Mouse (Mus musculus): ENCODE results near the gene Jade1. TPM values are rescaled to one million over a fixed set of nuclear protein-coding genes. Genes with fewer than 3 reads are reported as not detected.
A peak's percentile ranks its signal among the peaks of the same experiment; 100 is the strongest.

Jade1 gene
- total RNA-seq, 4 experiments from 2014 or later: 32.3 to 41.8 (median 37.1) TPM

DNA sequence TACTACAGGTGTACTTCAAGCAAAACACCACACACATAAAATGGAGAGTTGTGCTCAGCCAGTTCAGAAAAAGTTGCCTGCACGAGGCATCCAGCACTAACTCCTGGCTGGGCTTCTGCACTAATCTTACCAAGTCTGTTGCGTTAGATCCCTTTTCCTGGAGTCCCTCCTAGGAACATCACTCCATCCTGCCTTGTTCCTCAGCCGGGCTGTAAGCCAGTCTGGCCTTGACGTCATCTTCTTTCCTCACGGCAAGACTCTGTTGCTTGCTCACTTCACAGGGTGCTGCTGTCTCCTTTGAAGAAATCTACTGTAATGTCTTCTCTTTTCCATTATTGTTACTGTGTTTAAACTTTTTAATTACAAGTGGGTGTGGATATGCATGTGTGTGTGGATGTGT is 20.4 kb downstream of the Jade1 start:
- DNase-seq (ENCODE audit: low spot score in 2 of 2): no peak

DNA sequence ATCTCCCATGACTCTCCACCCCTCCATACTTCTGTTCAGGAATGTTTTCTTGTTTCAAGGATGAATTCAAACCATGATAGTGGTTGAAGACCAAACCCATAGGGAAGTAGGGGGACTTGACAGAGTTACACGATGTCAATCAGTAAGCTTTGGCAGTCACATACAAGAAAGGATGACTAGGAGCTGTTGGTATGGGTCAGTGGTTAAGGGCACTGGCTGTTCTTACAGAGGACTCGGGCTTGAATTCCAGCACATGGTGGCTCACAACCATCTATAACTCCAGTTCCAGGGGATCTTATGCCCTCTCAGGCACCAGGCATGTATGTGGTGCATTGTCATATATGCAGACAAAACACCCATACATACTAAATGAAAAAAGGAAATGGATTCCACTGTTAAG is 21.7 kb downstream of the Jade1 start:
- DNase-seq (ENCODE audit: low spot score in 2 of 2): no peak

DNA sequence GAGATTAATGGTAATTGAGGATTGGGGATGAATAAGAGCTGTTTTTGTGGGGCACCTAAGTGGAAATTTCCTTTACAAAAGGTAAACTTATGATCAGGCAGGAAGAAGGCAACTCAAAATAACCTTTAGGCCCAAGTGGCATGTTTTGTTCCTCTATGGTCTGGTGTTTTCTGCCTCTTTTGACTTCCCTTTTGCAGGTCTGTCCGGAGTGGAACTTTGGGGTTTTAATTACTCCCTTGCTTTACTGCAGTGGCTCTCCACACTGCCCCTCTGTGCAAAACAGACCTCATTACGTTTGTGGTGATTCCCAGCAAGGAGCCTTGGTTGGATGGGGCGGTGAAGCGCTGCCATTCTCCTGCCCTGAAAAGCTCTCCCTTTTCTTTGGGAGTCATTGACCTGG is 24.3 kb downstream of the Jade1 start:
- DNase-seq (ENCODE audit: low spot score in 2 of 2): no peak

DNA sequence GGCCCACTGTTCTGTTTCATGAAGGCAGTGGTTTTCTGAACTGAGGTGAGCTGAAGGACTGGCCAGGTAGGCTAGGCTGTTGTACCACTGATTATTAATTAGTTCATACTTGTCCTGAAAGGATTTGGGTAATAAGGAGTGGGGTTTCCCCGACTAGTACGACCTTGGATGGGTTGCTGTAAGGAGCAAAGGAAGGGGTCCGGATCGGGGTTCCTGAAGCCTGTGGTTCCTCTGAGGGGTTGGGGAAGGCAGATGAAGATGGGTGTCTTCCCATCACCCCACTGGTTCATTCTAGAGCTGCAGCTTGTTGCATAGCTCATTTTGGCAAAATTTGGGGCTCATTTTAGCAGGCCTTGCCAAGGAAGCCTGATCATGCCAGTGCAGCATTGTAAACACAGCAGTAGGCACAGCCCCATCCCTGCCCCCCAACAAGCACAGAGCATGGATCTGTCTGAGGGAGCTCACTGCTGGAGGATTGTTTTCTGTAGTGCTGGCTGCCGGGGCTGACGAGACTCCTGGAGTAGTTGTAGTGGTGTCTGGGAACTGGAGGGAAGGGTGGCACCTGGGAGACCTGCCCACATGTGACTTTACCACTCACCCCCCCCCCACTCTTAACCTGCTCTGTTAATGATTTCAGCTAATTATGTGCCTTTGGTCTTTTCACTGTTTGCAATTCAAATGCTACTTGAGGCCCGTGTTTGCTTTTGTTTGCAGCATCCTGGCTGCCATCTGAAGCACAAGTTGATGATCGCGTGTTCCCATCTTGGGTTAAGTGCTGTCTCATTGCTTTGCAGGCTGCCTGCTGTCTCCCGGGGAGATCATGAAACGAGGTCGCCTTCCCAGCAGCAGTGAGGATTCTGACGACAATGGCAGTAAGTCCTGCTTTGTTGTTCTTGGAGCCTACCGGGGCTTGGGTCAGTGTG is 25.1 kb downstream of the Jade1 start:
- DNase-seq (ENCODE audit: low spot score in 2 of 2): peak; percentile 55 to 64

DNA sequence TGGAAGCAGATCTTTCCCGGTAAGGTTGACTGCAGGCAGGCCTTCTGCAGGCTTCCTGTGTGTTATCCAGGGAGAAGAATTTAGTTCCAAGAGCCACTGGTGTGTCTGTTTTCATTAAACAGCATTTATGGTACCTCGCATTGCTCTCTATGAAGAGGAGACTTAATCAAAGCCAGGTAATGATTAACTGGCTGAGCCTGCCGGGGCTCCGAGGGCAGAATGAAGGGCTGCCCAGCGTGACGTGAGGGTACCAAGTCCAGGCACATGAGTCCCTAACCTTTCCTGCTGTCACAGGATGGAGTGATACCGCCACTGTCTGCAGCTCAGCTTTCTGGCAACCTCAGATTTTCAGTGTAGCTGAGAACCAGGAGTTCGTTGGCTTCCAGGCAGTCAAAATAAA is 25.9 kb downstream of the Jade1 start:
- DNase-seq (ENCODE audit: low spot score in 2 of 2): no peak

DNA sequence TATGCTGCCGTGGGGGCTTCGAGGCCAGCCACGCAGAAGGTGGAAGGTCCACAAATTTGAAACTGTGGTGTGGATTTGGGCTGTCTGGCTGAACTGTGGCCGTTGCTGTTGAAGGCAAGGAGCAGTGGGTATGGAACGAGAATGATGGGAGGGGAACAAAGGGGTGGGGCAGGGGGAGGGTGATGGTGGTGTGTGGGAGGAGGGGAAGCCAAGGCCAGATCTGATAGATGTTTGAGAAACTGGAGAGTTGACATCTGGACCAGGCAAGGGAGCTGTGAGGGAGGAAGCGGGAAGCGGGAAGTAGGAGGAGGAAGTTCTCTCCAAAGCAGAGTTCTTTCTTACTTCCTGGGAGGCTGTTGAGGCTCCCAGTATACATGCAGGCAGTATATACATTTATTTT is 26.7 kb downstream of the Jade1 start:
- no peak for DNase-seq (ENCODE audit: low spot score in 2 of 2)

DNA sequence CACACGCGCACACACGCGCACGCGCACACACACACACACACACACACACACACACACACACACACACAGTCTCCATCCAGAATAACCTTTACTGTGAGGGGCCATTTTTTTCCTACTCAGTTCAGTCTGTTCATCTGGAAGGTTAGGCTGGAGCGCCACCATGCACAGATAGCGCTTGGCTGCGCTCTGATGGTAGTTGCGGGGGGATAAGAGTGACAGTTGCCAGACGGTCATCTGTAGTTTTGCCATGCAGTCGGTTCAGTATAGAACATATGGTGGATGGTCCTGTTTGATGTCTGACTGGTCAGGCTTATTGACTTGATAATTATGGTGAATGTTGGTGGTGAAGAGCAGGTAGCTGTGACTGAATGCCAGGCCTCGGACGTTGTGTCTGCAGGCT is 27.6 kb downstream of the Jade1 start:
- no peak for DNase-seq (ENCODE audit: low spot score in 2 of 2)

DNA sequence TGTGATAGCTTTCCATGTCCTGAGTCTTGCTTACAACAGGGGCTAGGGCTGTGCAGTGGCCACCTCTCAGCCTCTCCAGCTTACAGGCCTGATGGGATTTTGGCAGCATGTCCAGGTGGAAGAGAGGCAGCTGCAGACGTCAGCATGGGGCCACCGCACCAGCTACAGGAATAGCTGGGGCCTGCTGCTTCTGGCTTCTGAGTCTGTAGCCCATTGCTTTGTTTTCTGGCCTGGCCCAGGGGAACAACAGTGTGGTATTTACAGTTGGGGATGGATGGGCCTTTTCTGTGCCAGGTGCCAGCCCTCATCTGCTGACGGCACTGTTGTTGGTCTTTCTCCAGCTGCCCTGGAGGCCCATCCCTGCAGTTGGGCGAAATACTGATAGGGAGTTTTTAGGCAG is 28.1 kb downstream of the Jade1 start:
- no peak for DNase-seq (ENCODE audit: low spot score in 2 of 2)

DNA sequence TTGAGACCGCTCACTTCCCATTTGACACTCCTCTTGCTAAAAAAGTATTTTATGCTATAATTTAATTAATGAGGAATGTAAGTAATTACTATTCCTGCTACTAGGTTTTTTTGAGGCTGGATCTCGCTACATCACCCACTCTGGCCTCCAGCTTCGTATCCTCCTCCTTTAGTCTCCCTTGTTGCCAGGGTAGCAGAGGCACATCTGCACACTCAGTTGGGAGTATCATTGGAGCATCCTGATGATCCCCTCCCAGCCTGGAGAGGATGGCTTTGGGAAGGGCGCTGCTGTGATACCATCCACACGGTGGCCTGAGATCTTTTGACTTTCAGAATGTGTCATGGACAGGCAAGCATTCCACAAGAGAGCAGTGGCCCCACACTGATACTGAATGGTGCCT is 30.0 kb downstream of the Jade1 start:
- DNase-seq (ENCODE audit: low spot score in 2 of 2): no peak

DNA sequence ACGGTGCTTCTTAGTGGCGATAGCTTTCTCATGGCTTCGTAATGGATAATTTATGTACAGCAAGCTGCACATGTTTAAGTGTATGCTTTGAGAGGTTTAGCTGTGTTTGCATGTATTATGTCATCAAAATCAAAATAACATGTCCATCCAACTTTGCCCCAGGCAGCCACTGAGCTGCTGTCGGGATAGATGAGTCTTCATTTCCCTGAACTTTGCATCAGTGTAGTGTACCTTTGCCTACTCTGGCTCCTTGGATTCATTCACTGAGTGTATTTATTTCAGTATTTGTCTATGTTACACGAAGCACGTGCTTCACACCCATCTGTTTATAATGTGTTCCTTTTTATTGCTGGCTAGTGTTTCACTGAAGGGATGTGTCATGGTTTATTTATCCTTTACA is 30.8 kb downstream of the Jade1 start:
- DNase-seq (ENCODE audit: low spot score in 2 of 2): no peak

DNA sequence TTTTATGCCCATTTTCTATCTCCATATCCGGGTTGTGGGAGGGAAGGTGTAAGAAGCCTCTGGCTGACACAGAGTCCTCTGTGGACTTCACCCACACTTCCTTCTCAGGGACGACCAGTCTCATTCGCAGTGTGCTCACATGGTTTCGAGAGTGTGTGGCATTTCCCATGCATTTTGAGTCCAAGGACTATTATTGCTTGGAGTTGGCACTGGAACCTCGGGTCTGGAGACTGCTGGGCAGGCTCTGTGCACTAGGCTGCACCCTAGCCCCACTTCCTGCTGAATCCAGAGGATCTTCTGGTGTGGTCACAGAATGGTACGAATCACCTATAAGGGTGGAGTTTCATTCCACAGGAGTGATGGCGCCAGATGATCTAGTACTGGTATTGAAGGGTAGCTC is 31.4 kb downstream of the Jade1 start:
- DNase-seq (ENCODE audit: low spot score in 2 of 2): no peak

DNA sequence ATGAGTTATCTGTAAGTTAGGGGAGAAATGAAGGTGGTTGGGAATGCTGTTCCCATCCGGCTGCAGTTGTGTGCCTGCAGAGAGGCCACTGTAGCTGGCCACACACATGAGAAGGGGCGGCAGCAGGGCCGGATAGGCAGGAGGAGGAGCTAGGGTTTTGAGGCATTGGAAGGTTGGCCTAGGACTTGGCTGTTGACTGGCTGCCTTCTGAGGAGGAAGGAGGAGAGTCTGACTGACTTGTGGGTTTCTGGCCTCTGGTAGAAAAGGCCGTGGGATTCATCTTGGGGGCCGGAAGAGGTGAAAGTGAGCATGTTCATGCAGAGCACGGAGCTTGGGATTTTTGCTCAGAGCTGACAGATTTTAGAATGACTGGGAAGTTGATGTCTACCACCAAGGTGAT is 32.1 kb downstream of the Jade1 start:
- no peak for DNase-seq (ENCODE audit: low spot score in 2 of 2)

DNA sequence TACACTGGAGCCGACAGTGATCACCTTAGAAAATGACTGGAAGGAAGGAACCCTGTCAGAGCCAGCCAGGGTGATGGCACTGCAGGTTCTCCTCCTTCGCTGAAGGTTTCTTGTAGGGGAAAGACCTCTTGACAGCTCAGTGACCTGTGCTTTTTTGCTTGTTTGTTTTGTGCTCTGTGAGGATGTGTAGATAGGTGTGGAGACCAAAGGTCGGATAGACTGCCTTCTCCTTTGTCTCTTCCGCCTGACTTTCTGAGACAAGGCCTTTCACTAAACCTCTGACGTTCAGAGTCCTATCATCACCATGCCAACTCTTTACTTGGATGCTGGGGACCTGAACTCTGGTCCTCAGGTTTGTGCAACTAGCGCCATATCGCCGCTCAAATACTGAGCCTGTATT is 33.0 kb downstream of the Jade1 start:
- no peak for DNase-seq (ENCODE audit: low spot score in 2 of 2)

DNA sequence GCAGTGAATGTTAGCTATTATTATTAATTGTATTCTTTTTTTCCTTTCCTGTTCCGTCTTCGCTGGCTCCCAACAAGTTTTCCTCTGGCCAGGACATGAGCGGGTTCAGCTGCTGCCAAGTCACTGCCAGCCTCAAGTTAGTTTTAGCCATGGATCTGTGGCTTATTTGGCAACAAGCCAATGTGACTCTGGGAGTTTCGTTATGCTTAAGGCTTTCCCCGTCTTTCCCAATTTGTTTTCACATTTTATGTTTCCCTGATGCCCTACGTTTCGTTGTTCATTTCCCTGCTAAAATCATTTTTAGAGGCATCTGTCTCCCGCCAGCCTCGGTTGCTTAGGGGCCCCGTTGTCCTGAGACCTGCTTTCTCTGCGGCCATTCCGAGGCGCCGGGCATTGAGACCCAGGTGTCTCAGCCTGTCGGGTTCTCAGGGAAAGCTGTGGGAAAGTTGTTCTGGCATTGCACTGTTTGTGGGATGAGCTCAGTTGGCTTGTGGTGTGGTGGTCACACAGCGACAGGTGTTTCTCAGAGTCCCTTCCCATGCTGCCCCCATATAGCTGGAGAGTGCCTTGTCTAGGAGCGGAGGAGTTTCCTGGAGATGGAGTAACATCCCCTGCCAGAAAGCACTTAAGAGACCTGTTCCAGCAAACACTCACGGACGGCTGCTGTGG is 33.8 kb downstream of the Jade1 start:
- no peak for DNase-seq (ENCODE audit: low spot score in 2 of 2)

DNA sequence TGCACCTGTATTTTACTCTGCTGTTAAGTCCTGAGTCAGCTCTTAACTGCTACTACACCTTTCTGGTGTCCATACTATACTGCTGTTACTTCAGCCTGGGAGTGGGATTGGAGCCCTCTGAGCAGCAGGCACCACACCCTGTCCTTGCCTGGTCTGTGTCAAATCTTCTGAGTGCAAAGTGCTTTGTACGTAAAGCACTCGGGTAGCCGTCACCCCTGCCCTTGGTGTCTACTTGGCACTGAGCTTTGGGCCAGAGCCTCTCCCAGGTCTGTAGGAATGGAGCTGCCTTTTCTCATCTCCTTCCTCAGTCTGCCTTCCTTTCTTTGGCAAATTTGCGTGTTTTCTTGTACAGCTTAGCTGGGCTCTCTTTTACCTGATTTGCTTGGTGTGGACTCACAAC is 34.5 kb downstream of the Jade1 start:
- no peak for DNase-seq (ENCODE audit: low spot score in 2 of 2)

DNA sequence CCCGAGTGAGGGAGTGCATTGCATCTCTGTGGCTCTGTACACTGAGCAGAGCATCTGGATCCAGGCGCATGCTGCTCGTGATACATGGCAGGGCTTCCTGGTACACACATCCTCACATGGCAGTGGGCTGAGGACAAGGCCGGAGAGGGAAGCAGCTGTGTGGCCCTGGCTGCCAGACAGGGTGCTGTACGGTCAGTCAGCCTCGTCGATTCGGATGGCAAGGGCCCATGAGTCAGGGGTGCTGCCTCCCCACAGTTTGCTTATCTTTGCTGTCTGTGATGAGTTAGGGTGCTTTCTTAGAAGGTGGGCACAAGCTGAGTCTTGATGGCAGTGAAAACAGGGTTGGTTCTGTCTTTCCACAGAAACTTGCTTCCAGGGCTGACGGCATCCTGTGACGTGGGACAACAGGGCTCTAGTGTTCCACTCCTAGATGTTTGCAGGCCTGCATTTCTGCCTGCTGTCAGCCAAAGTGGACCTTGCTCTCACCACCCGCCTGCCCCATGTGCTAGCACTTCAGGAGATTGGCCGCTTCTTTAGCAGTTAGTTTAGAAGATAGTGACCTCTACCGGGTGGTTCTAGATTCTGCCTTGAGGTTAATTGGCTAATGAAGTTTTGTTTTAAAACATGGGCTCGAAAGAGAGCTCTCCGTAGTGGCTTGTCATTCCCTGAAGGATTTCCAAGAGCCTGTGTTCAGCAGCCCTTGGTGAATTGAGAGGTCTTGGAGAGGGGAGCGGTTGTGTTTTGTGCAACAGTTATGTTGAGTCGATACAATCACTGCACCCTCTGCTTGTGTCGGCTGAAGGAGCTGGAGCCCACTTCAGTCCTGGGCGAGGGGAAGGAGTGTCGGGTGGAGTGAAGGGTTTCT is 35.4 kb downstream of the Jade1 start:
- no peak for DNase-seq (ENCODE audit: low spot score in 2 of 2)

DNA sequence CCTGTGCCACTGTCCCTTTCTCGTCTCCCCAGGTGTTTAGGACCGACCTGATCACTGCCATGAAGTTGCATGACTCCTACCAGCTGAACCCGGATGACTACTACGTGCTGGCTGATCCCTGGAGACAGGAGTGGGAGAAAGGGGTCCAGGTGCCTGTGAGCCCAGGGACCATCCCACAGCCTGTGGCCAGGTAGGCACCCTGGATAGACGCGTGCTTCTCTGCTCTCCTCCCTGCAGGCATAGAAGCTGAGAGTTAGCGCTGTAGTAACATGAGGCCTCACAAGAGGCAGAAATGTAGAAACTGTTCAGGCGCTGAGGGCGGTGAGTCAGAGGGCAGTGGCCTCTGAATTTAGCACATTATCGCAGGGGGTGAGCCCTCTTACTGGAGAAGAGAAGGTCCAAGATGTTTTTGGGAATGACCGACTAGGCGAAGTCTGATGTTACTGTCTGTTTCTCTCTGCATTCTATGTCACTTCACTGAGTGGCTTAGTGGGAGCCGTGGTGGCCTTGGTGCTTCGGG is 36.2 kb downstream of the Jade1 start:
- DNase-seq (ENCODE audit: low spot score in 2 of 2): no peak

DNA sequence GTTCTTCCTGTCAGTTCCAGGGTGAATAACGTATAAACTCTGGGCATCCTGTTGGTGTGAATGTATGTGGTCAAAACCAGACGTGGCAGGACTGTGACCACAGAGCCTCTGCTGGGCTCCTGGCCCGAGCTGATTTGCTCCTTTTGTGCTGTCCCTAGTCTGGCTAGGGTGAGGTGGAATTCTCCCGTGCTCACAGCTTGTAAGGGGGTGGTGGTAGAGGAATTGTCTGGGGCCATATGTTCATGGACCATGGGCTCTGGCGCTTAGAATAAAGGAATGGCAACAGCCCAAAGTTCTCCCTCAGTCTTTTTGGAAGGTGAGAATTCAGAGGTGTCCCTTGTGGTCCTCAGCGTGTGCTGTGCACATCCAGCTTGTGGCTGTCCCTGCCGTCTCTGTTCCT is 37.3 kb downstream of the Jade1 start:
- DNase-seq (ENCODE audit: low spot score in 2 of 2): no peak

DNA sequence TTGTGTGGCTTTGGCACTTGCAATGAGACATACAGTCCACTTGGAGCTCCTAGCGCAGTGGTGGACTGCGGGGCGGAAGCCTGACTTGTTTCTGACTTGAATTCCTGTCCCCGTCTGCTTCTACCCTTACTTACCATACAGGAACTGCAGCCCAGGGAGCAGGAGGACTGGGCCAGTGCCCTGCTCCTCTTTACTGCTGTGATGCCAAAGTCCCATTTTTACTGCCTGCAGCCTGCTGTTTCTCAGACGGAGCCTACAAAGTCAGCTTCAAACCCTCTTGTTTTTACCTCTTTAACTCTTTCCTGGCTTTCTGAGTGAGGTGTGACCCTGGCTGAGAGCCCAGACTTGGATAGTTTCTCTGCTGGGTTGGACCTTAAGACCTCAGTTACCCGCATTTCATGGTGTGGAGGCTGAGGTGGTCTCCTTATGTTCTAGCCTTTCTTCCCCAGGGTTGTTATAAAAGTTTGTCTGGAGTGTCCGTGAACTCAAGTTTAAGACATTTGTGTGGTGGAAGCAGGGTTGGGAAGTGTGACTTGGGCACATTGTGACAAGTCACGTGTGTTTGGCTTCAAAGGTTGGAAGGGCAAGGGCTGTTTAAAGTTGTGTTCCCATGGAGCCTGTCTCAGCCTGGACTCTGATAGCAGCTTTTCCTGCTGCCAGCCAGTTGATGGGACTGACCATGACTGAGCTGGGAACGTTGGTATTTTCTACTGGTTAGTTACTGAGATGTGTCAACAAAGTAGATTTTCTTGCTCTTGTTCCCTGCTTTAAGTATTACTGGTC is 38.8 kb downstream of the Jade1 start:
- no peak for DNase-seq (ENCODE audit: low spot score in 2 of 2)

DNA sequence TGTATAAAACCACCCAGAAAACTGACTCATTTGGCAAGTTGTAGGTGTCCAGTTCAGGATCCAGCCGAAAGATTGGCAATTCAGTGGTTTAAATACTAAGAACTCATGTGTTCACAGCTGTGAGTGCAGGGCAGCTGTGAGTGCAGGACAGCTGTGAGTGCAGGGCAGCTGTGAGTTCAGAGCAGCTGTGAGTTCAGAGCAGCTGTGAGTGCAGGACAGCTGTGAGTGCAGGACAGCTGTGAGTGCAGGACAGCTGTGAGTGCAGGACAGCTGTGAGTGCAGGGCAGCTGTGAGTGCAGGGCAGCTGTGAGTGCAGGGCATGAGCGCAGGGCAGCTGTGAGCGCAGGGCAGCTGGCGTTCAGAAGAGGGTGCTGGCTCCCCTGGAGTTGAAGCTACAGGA is 39.5 kb downstream of the Jade1 start:
- no peak for DNase-seq (ENCODE audit: low spot score in 2 of 2)

DNA sequence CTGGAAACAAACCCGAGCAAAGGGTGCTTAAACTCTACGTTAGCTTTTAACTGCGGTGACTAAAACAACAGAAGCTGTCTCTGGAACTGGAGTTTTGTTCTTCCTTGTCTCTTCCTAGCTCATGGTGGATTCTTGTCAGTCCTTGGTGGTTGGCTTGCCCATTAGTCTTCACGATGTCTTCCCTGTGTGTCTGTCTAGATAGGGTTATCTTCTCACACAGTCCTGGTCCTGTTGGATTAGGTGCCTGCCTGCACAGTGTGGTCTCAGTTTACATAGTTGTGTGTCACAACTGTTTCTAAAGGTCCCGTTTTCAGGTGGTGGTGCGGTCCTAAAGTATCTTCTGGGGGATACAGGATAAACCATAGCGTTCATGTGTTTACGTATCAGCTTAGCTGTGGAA is 41.5 kb downstream of the Jade1 start:
- DNase-seq (ENCODE audit: low spot score in 2 of 2): no peak

Data from layer of hippocampus, adult 8-10 months (tissue).